Mouse (Mus musculus) liver, postnatal 0 days (tissue): Measurements from ENCODE around the gene Llgl2.

Experiments
- CTCF ChIP-seq: sonication (generic); IDR thresholded peaks from 2 replicates; pipeline ENCODE4 v1.5.1; 2016; ENCODE audit warnings: antibody characterized with exemption, low read depth
- EP300 ChIP-seq: IDR thresholded peaks from 2 replicates; pipeline ENCODE4 v1.6.1; 2016; ENCODE audit warnings: antibody characterized with exemption, low read depth, mild to moderate bottlenecking

DNA sequence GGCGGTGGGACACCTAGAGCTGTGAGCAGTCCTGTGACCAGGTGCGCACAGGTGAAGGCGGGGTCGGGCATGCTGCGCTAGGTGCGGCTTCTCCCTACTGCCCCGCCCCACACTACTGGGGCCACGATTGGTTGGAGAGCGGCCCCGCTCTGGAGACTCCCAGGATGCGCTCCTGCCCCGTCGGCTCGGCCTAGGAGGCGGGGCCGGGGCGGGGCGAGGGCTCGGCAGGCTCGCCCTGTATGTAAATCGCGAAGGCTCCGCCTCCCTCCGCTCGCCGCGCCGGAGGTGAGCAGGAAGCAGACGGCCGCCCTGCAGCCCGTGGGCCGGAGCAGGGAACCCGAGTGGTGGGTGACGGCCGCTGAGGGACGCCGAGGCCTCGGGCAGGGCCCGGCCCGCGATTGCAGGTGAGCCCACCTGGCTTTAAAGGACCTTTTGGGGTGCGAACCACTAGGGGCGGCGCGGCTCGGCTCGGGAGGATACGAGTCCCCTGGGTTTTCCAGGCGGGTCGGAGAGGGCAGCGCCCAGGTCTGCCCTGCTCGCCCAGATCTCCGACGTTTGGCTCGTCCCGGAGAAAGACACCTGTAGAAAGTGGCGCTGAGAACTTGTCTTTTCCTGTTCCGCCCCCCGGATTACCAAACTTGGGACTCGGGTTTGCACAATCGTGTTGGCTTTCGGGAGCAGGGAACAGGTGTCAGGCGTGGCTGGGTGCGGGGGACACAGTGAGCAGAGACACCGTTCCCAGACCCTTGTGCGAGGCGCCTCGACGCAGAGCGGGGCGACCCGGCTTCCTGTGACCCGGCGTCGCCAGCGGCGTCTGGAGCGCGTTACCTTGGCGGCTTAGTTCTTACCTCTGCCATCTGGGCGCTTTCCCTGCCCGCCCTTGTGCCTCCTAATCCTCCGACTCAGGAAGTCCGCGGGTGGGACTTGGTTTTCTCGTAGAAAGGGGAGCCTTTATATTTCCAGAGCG is at the start of gene Llgl2:
- TF ChIP-seq CTCF (no peak), EP300 (no peak)
